Mouse (Mus musculus) spleen, postnatal 14 days (tissue): Measurements from ENCODE around the gene Stk10.
"Not testable (repeated sequence)": the region's sequence is repeated elsewhere in the genome, so short reads cannot be mapped to it uniquely, and the experiment has no call there.

Experiments
- DNase-seq, 2 experiments: peaks; one replicate each; pipeline ENCODE4 v3.0.0; 2021 to 2022; ENCODE audit warnings: low spot score in 2 of 2

Stk10 gene

DNA sequence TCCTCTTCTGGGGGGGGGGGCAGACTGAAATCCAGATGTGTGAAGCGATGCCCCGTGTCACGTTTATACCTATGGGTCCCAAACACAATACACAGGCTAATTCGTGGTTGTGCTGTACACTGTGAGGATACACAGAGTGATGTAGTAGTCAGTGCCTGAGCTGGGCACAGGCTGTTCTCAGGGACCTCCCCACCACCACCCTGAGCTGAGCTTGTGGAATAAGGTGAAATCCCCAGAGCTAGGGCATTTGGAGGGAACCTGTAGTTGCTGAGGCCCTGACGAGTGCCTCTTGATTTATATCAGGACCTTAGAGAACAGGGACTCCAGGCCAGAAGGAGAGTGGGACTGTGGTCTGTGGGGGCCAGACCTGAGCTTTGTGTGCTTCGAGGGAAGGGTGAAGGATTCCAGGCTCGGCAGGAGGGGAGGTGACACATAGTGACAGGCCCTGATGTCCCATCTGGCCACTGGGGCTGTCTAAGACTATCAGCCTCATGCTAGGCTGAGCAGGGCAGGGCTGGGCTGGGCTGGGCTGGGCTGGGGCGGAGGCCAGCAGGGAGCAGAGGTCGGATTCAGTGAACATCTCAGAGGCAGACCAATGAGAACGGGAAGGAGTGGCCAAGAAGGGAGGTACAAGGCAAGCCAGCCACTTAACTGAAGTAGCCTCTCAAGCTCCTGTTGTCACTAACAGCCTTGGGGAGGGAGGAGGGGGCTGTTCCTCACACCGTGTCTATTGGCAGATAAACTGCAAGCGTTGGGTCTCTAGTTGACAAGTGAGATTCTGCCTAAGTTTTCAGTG, 68.6 kb downstream of the Stk10 start:
- no peak for DNase-seq

DNA sequence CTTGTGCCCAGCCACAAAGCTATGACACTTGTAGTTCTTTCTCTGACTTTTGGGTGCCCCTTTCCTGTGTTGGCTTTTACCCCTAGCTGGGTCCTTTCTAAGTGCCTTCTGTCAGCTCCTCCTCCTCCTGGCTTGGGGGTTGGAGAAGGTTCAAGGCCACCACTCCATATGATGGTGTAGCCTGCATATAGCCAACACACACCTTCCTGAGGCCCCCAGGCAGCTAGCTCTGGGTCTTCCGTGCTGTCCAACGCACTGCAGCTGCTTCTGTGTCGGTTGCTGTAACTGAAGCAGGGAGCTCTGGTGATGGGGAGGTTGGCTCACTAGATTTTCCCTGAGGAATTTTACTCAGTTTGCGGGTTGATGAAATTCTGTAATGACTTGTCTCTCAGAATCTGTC, 71.6 kb downstream of the Stk10 start:
- DNase-seq: no peak

DNA sequence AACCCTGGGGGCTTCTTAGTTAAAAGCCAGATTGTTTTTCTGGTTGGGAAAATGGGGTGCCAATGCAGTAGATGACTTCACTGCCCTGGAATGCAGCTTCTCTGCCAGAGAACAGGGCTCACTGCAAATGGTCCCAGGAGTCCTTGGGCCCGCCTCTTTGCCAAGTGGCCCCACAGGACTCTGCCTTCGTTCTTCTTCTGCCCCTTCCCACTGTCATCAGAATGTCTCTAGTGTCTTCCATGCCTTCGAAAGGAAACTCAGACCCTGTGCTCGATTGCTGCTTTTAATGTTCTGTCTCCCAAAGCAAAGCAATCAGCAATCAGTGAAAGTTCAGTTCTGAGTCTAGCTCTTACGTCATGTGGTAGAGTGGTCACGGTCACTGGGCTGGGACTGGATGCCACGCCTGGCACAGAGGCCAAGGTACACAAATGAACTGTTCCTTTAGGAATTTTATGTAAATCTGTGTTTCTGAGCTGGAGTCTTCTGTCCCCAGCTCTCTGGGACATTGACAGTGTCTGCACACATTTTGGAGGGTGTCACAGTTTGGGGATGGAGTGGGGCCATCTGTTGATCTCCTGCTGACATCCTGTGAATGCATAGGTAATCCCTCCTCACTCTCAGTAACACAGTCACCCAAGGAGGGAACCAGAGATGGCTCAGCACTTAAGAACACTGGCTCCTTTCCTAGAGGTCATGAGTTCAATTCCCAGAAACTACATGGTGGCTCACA, 72.2 kb downstream of the Stk10 start:
- DNase-seq: no peak

DNA sequence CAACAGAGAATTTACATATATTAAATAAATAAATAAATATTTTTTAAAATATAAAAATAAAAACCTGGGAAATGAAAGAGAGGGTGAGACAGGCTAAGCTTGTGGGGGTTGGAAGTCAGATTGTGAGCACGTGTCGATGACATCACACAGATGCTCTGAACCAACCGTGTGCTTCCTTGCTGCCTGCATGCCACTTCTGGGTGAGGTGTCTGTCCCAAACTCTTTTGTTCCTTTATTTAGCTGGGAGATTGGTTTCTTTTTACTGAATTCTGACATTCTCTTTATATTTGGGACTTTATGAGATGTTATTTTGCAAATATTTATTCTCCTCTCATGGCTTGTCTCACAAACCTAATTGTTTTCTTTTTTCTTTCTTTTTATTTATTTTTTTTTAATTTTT, 72.8 kb downstream of the Stk10 start:
- no peak for DNase-seq

GRCm38 (mm10) chr11:32607319-32607718, 74.2 kb downstream of the Stk10 start:
- no peak for DNase-seq

- DNase-seq: no peak
These were observed 77.5 kb downstream of the Stk10 start for GRCm38 (mm10) chr11:32610616-32611015.

GRCm38 (mm10) chr11:32612304-32612703, 79.2 kb downstream of the Stk10 start:
- DNase-seq: no peak

GRCm38 (mm10) chr11:32614463-32614862, 81.4 kb downstream of the Stk10 start:
- no peak for DNase-seq

GRCm38 (mm10) chr11:32615561-32615960, 82.5 kb downstream of the Stk10 start:
- no peak for DNase-seq

DNA sequence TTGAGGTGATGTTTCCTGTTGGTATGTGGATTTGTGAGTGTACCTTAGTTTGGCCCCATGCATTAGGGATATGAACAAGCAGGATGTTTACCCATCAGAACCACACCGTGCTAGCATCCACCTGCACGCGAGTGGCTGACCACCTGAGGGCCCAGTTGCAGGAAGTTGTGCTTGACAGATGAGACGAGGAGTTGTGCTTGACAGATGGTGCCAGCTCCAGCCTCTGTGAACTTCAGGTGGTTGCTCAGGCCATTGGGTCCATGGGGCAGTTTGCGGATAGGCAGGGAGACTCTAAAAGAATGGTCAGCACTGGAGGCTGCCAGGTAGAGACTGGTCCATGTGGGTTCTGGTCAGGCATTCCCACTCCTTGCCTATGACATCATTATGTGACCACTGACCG, 83.0 kb downstream of the Stk10 start:
- DNase-seq: no peak

DNA sequence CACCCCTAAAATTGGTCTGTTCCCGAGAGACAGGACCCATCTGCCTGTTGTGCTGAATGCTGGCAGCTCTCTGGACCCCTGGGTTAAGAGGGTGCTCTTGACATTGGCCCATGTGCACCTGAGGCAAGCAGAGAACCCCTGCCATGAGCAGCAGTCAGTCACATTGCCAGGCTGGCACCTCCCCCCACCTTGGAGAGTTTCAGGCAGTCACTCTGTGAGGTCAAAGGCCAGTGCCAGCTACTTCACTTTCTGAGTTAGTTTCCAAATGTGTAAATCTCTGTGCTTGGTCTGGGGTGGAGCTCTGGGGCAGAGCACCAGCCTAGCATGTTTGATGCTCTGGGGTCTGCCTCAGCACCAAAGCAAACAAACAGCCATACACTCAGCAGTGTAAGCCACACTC, 84.9 kb downstream of the Stk10 start:
- DNase-seq: no peak

DNA sequence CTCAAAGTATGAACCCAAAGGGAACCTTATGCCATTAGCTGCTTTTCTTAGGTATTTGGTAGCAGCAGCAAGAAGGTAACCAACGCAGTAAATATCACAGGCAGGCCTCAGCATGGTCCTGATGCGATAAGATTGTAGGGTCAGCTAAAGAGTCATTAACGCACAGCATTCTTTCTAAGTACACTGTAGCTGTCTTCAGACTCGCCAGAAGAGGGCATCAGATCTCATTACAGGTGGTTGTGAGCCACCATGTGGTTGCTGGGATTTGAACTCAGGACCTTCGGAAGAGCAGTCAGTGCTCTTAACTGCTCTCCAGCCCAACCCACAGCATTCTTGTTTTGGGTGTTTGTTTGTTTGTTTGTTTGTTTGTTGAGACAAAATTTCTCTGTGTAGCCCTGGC, 85.5 kb downstream of the Stk10 start:
- DNase-seq: not testable (repeated sequence)

GRCm38 (mm10) chr11:32619257-32619816, 86.2 kb downstream of the Stk10 start:
- no peak for DNase-seq

DNA sequence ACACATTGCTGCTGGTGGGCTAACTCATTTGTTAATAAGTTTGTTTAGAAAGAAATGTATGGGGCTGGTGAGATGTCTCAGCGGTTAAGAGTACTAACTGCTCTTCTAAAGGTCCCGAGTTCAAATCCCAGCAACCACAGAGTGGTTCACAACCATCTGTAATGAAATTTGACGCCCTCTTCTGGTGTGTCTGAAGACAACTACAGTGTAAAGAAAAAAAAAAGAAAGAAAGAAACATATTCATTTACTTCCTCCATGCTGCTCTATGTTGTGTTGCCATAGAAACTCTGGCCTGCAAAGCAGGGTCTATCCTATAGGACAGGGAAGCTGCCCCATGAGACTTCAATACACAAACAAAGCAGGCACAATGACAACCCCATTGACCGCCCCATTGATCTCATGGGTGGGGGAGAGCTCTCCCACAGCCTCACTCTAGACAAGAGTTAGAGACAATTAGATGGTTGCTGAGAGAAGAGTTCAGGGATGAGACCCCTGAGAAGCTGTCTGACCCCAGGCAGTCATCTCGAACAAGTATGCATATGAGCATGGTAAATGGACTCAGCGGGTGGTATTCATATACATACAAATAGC, 86.9 kb downstream of the Stk10 start:
- no peak for DNase-seq

DNA sequence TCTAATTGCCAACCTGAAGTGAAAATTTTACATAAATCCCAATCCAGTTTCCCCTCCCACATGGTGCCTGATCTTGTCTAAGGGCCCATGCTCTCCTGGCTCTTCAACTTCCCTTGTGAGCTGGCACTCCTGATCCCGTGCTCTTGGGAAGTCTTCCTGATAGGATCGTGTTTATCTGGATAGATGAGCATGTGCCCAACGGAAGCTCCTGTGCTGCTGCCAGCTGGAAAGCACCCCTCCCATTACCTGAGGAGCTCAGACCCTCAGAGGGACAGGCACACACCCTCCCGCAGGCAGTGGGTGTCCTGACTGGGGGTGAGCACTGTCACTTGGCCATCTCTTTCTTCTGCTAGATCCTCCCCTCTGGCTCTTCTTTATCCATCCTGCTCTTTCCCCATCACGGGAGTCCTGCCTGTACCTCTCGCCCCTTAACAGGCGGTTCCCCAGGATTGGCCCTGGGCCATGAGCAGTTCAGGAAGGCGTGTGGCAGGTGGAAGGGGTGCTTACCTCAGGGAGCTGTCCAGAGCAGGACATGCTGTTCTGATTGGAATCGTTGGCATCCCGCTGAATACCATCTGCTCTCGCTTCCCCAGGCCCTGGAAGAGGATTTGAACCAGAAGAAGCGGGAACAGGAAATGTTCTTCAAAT, 88.8 kb downstream of the Stk10 start:
- no peak for DNase-seq

GRCm38 (mm10) chr11:32622479-32623190, 89.5 kb downstream of the Stk10 start:
- DNase-seq: no peak

DNA sequence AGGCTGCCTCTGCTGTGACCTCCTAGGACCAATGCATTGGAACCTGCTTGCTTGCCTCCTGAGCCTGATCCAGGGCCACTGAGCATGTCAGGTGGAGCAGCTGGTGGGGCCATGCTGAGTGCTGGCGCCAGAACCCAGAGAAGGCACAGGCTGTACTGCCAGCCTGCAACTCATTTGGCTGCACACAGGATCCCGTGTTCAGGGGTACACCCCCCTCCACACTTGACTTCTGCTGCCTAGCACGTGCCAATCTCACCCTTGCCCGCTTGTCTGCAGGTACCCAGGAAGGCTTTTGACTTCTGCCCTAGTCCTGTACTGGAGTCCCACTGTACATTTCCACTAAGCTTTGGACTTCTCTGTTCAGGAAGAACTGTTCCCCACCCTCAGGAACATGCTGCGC, 90.1 kb downstream of the Stk10 start:
- no peak for DNase-seq

DNA sequence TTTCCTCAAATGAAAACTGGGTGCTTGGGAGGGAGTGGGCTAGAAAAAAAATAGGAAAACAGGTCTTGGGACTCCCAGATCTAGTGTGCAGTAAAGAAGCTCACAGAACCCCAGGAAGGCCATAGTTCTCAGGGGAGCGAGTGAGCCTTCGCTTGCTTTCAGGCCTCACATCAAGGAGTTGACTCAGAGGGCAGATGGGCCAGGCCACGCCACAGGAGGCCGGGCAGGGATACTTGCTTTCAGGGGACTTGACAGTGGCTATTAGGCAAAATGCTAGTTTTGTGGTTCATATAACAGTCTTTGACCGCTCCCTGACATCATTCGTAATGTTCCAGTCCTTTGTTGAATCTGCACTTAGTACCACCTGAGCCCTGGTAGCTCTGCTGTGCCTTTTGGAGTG, 90.8 kb downstream of the Stk10 start:
- DNase-seq: no peak

- DNase-seq: peak; percentile 30 to 47
These were observed 92.6 kb downstream of the Stk10 start for GRCm38 (mm10) chr11:32625677-32626076.

GRCm38 (mm10) chr11:32626079-32626478, 93.0 kb downstream of the Stk10 start:
- no peak for DNase-seq

DNA sequence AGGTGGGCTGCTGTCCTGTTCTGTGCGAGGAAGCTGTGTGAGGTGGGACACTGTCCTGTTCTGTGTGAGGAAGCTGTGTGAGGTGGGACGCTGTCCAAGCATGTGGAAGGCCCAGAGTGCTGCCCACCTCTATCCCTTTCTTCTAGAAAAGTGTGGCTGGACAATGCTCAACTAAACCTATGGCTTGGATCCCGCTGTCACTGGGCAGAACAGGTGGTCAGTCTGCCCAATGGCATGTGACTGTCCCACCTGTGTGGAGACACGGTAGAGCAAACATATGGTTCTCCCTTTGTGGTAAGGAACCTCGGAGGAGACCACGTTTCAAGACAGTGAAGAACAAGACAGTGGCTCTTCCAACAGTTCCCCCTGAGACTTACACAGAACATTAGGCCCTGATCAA, 94.8 kb downstream of the Stk10 start:
- no peak for DNase-seq
